Mouse (Mus musculus) B cell, adult (primary cell): ENCODE measurements around the gene Ott. TPM values are rescaled to one million over a fixed set of nuclear protein-coding genes. Genes with fewer than 3 reads are reported as not detected.

ENCODE experiments used
- total RNA-seq: library from RNA; stranded (reverse); gene quantifications from 4 replicates; pipeline ENCODE4 v1.2.4, GENCODE M21; 2023; ENCODE audit not compliant: inconsistent age

Gene Ott
- total RNA-seq = not detected in 4 replicates

DNA sequence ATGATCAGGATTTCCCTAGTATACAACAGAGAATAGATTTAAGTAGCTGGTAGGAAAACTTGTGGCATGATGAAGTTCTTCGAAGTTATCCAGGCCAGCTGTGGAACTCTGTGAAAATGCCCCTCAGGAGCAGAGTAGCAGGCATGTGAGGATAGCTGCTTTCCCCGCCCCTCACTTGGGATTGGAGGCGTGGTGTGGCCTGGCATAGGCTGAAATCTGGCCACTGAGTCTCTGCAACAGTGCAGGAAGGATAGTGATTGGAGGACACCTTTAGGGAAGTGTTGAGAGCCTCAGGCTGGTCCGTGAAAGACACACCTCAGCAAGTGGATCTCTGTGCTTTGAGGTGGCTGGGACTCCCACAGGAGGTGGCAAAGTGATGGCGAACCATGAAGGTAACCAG lies at the start of gene Ott:
Gene Ott, plus strand, starts transcription at position 301 of the 400 bp plus-strand sequence.

Other genes with a start within 250 kb of the Ott start
- not detected in 4 replicates for gene Luzp4, start 216.6 kb upstream of the Ott start, total RNA-seq
- gene Gm15093, start 198.1 kb downstream of the Ott start, total RNA-seq = not detected in 4 replicates